In genomic region chr7:134709226-134709853, GRCm38 (mm10) we compare ENCODE assay signal across 8 mouse cellular contexts. TPM values are rescaled to one million over a fixed set of nuclear protein-coding genes. Genes with fewer than 3 reads are reported as not detected.
DNase-seq lines count a peak whose midpoint lies in the region; ATAC-seq lines count a peak whose summit lies in the region.
"Had no signal": no experiment of that assay in that cellular context is flagged by ENCODE, and none has a peak within 500 bp of the region (broad histone marks: within the 10 kb centered on the region; RNA-seq: fewer than 3 reads in every experiment).

No protein-coding gene starts in this region.

- intact Hi-C loops in left cerebral cortex, postnatal 36 days (cut with DNase I) = loop anchor here (5.0 kb wide), 1 partner anchor 37 kb away; the partner anchor contains the start of gene Dock1

- no peak overlapping the region for H3K9ac ChIP-seq in hindbrain, embryonic 12.5 days
- H3K9ac ChIP-seq: heart, embryonic 15.5 days had no signal

- DNase-seq in Muller cell, postnatal 12 days (ENCODE audit: inconsistent ontology term) = peak; percentile 77
- DNase-seq in cerebellum, adult 11-12 months = peak; percentile 43
- peak; percentile 25 to 35 for DNase-seq in left cerebral cortex, postnatal 36 days (ENCODE audit: low spot score in 2 of 2)
- no peak for DNase-seq in spleen, postnatal 10 days (ENCODE audit: low spot score in 2 of 2)
- DNase-seq in ovary, postnatal 36 days (ENCODE audit: low spot score) = no peak
- no peak for DNase-seq in adipocyte (ENCODE audit: low spot score)

- no peaks in the 10 kb centered on the region for H3K36me3 ChIP-seq in hindbrain, embryonic 12.5 days
- H3K36me3 ChIP-seq: heart, embryonic 15.5 days had no signal

- 26% methylated on average over 5 of the region's 5 CpGs for WGBS in hindbrain, embryonic 12.5 days

- no peak overlapping the region for H3K27ac ChIP-seq in hindbrain, embryonic 12.5 days
- H3K27ac ChIP-seq: heart, embryonic 15.5 days had no signal

- H3K4me3 ChIP-seq in hindbrain, embryonic 12.5 days = no peak overlapping the region
- H3K4me3 ChIP-seq: heart, embryonic 15.5 days had no signal

- H3K4me1 ChIP-seq in hindbrain, embryonic 12.5 days = peaks cover 13% of the 10 kb centered on the region

- peak; percentile 85 for ATAC-seq in hindbrain, embryonic 12.5 days (ENCODE audit: low FRiP score)

- H3K9me3 ChIP-seq in hindbrain, embryonic 12.5 days (replicated peaks) = no peaks in the 10 kb centered on the region
- H3K9me3 ChIP-seq: heart, embryonic 15.5 days had no signal

- H3K4me2 ChIP-seq in hindbrain, embryonic 12.5 days (replicated peaks) = no peak overlapping the region
- H3K4me2 ChIP-seq: heart, embryonic 15.5 days had no signal

- H3K27me3 ChIP-seq in hindbrain, embryonic 12.5 days = no peaks in the 10 kb centered on the region
- H3K27me3 ChIP-seq: heart, embryonic 15.5 days had no signal

RNA-seq across cellular contexts. Expression of gene Dock1, which starts 38.9 kb away (rescaled TPM):
- polyA plus RNA-seq in hindbrain, embryonic 12.5 days (2016; fragmentation: Nextera tagmentation; extraction: Ambion mirVana) = 28.4 and 29.3 TPM in 2 replicates
- total RNA-seq in left cerebral cortex, postnatal 36 days (2021) = 10 to 100 TPM; 20.3 to 22.8 TPM

Comparison
In these comparisons a context has a peak if more than half of its experiments do, and no peak if none do; other contexts are left out.
1. DNase-seq: peak in Muller cell, postnatal 12 days (single experiment), cerebellum, adult 11-12 months (single experiment) and left cerebral cortex, postnatal 36 days (2 of 2); none in spleen, postnatal 10 days (0 of 2), ovary, postnatal 36 days (single experiment) and adipocyte (single experiment).